Mouse (Mus musculus) heart, adult 2 months (tissue): ENCODE results near the gene Net1. TPM values are rescaled to one million over a fixed set of nuclear protein-coding genes. Genes with fewer than 3 reads are reported as not detected.

Source experiments
- DNase-seq, 2 experiments: peaks; one replicate each; pipeline ENCODE4 v3.0.0; 2021
- H3K27ac ChIP-seq: fragments of 200-600 bp; 2 replicates; pipeline ENCODE4 v1.8.1; 2022
- H3K27me3 ChIP-seq: fragments of 200-500 bp; 2 replicates; pipeline ENCODE4 v1.6.1; 2012; ENCODE audit warnings: mild to moderate bottlenecking, low read length, inconsistent platforms, mixed read lengths; ENCODE audit not compliant: control insufficient read depth, insufficient read depth
- H3K36me3 ChIP-seq: fragments of 200-500 bp; 2 replicates; pipeline ENCODE4 v1.6.1; 2012; ENCODE audit warnings: low read length, inconsistent platforms; ENCODE audit not compliant: control insufficient read depth, insufficient read depth
- H3K4me1 ChIP-seq: fragments of 200-500 bp; 2 replicates; pipeline ENCODE4 v1.6.1; 2011; ENCODE audit warnings: low read length; ENCODE audit not compliant: control insufficient read depth, insufficient read depth
- H3K4me3 ChIP-seq: fragments of 200-600 bp; 2 replicates; pipeline ENCODE4 v1.8.1; 2022
- H3K79me2 ChIP-seq: fragments of 200-500 bp; replicated peaks from 2 replicates; pipeline ENCODE4 v1.6.1; 2012; ENCODE audit warnings: mild to moderate bottlenecking, inconsistent platforms, low read length, moderate library complexity, mixed read lengths; ENCODE audit not compliant: control insufficient read depth, insufficient read depth
- H3K9ac ChIP-seq: fragments of 200-500 bp; 2 replicates; pipeline ENCODE4 v1.6.1; 2012; ENCODE audit warnings: low read depth, mild to moderate bottlenecking, control low read depth, inconsistent platforms, low read length, mixed read lengths
- CTCF ChIP-seq: fragments of 200-600 bp; IDR thresholded peaks from 2 replicates; pipeline ENCODE4 v1.8.1; 2022; ENCODE audit warnings: antibody characterized with exemption, mild to moderate bottlenecking, moderate library complexity
- EP300 ChIP-seq: fragments of 200-500 bp; IDR thresholded peaks from 2 replicates; pipeline ENCODE4 v1.6.1; 2011; ENCODE audit warnings: low read depth, low read length, control low read depth; ENCODE audit not compliant: insufficient read depth
- POLR2A ChIP-seq: fragments of 200-500 bp; IDR thresholded peaks from 2 replicates; pipeline ENCODE4 v1.6.1; 2011; ENCODE audit warnings: mild to moderate bottlenecking, low read depth, low read length, control low read depth; ENCODE audit not compliant: insufficient read depth
- WGBS: fragments of 180-500 bp; shearing (Covaris S2); methylation state at CpG from one replicate; pipeline ENCODE4 v1.1.7; 2018; 5-methylcytosine and 5-hydroxymethylcytosine counted together
- intact Hi-C: fragments of 180-260 bp; cut with DNase I; formaldehyde crosslinking; loops from one replicate; pipeline ENCODE4 v1.15.1; 2025
- microRNA-seq, 2 experiments: library from miRNA; unstranded; fragments of <30 nt; microRNA quantifications; one replicate each; pipeline ENCODE4 v1.2.0; 2021
- polyA plus RNA-seq: library from polyadenylated mRNA; depleted of rRNA; stranded (reverse); fragments of >200 nt; gene quantifications from 2 replicates; pipeline ENCODE4 v1.2.3, GENCODE M21; 2012; rRNA removed
- total RNA-seq, 2 experiments: library from RNA; stranded (reverse); gene quantifications; 2 replicates each; pipeline ENCODE4 v1.2.3; 2021

Net1 gene
- total and polyA plus RNA-seq, 3 experiments = 6.4 to 18.8 (median 16.6) TPM

- Histone ChIP-seq H3K9ac (no peak overlapping the region), H3K4me1 (no peaks in the 10 kb centered on the region), H3K36me3 (no peaks in the 10 kb centered on the region), H3K4me3 (no peak overlapping the region), H3K79me2 (no peaks in the 10 kb centered on the region), H3K27ac (no peak overlapping the region), H3K27me3 (no peaks in the 10 kb centered on the region)
- no peak for DNase-seq
- WGBS = 55% methylated on average over 2 of the region's 2 CpGs
- TF ChIP-seq CTCF = no peak
- TF ChIP-seq EP300 = no peak
- TF ChIP-seq POLR2A = no peak
- intact Hi-C loops = no loop called here
Observed at GRCm38 (mm10) chr13:3832450-3832849, 85.6 kb downstream of the Net1 start.

Small RNA genes within 50 kb of the gene (microRNA-seq; reads per million reads assigned to microRNA genes)
- gene Gm22460 = 0 reads per million in 2 experiments

Other genes with a start within 250 kb of the Net1 start
- not detected for gene Calml3, start 113.9 kb downstream of the Net1 start, total RNA-seq
- 2.7 TPM in 1 of 2 replicates, not detected in the other for gene Calml3, start 113.9 kb downstream of the Net1 start, polyA plus RNA-seq
- not detected for gene Calm4, start 80.5 kb downstream of the Net1 start, total RNA-seq
- gene Calm4, start 80.5 kb downstream of the Net1 start, polyA plus RNA-seq = not detected in 2 replicates
- gene Calm5, start 64.0 kb downstream of the Net1 start, total RNA-seq = not detected
- not detected in 2 replicates for gene Calm5, start 64.0 kb downstream of the Net1 start, polyA plus RNA-seq
- gene Tubal3, start 54 bp upstream of the Net1 start, total RNA-seq = not detected
- gene Tubal3, start 54 bp upstream of the Net1 start, polyA plus RNA-seq = not detected in 2 replicates
- not detected for gene Ucn3, start 27.1 kb upstream of the Net1 start, total RNA-seq
- gene Ucn3, start 27.1 kb upstream of the Net1 start, polyA plus RNA-seq = not detected in 2 replicates
- gene Akr1c14, start 130.8 kb upstream of the Net1 start, total RNA-seq = 1 to 10 TPM; 5.6 to 6.6 TPM
- 2.2 and 6.0 TPM in 2 replicates for gene Akr1c14, start 130.8 kb upstream of the Net1 start, polyA plus RNA-seq
- not detected for gene Akr1c18, start 232.4 kb upstream of the Net1 start, total RNA-seq
- 0.78 TPM in 1 of 2 replicates, not detected in the other for gene Akr1c18, start 232.4 kb upstream of the Net1 start, polyA plus RNA-seq